Mouse (Mus musculus): ENCODE measurements at regions not wholly inside any gene's neighbourhood (a gene's known extent, or its start where the extent isn't known, plus 50 kb on each side); places are given as distances from the start of the nearest gene placed in this dataset.

DNA sequence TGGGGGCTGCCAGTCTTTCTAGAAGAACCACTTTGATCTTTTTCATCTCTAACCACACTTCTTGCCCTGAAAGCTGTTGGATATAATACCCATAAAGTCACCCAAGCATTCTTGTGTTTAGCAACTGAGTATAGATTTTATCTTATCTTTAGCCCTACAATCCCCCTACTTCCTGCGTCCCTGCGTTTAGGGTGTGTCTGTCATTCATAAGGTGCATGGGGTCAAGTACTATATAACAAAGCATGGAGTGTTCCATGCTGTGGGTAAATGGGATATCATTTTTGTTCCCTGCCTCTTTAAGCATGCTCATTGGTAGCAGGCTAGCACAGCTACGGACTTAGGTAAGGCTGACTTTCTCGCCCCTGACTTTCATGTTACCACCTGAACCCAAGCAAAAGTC is 122.5 kb upstream of the Twist2 start:
- no peak for DNase-seq (ENCODE audit: low spot score in 2 of 2)

DNA sequence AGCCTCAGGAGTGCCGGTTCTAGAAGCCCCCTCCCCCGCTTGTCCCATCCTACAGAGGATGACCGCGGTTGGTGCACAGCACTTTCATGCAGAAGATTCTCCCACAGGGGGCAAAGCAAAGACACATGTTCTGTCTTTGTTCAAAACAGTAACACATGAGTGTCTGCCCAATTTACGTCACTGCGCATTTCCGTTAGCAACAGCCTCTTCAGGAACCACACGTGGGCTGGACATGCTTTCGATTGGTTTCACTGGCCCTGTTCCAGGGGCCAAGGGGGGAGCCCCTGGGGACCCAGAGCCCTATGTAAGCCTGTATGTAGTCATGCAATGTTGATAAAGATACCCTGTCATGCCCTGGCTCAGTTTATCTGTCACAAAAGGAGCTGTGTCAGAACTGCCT is 116.2 kb upstream of the Twist2 start:
- no peak for DNase-seq (ENCODE audit: low spot score in 2 of 2)

DNA sequence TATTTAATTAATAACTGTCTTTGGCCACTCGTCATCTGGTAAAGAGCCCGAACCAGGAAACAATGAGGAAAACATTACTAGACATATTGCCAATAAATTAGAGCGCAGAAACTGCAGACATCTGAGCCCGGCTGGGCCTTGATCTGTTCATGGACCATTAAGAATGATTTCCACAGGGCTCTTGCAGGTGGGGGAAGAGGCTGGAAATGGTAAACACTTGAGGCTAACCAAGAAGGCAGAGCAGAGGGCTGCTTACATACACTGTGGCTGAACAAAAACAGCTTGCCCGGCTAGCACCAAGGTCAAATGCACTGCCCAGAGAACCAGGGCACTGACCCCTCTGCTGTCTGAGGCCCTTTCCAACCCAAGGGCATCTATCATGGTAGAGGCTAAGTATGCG is 115.5 kb upstream of the Twist2 start:
- DNase-seq (ENCODE audit: low spot score in 2 of 2), result no peak

DNA sequence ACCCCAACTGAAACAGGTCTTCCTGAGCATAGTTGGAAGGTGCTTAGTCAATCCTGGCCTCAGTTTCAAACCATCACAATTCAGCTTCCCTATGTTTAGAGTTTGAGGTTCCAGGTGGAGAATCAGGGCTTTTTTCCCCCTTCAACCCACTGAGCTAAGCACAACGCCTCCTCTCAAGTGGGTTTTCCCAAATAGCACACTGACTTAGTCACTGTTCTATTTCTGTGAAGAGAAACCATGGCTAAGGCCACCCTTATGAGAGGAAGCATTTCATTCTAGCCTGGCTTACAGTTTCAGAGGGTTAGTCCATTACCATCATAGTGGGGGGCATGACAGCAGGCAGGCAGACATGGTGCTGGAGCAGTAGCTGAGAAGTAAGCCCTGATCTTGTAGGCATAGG is 109.7 kb upstream of the Twist2 start:
- DNase-seq (ENCODE audit: low spot score in 2 of 2), result no peak

DNA sequence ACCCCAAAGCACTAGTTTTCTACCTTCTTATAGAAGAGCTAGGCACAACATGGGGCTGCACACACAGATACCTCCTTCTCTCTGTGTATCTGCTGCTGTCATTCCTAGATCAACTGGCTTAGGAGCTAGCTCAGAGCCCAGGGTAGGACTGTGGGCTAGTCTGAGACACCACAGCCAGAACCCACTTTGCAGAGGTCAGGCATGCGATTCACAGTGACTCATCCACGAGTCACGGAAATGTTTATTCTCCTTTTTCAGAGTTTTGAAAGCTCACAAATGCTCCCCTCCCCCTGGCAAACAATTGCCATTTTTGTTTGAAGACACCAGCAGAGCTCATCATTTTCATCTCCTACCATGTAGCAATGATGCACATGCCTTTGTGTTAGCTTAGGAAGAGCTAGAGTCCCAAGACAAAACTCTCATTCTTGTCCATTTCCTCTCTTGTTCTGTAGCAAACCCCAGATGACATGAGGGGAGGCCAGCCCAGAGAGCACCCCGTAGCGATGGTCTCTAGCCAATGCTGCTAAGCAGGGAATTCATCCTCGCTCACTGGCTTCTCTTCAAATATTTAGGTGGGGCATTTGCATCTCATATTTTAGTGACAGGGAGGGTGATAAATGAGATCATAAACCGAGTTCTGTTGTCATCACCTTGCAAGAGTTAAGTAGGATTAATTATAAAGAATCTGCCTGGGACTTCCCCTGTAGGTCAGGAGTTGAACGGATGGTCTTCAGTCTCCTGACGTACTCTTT is 108.4 kb upstream of the Twist2 start:
- DNase-seq (ENCODE audit: low spot score in 2 of 2), result no peak

DNA sequence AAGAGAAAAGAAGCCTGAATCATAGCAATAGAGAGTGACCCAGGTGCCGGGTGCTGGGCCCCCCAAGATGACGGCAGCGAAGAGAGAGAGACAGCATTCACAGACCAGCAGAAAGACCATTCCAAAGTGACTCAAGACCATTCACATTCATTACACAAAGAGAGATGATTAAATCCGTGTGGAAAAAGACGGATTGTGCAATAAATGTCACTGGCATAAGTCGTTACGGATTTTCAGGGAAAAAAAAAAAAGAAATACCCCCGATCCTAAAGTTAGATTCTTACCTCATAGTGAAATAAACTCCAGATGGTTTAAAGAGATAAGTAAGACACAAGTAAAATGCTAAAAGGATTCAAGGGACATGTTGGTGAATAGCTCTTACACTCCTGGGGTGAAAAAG is 104.2 kb upstream of the Twist2 start:
- no peak for DNase-seq (ENCODE audit: low spot score in 2 of 2)

DNA sequence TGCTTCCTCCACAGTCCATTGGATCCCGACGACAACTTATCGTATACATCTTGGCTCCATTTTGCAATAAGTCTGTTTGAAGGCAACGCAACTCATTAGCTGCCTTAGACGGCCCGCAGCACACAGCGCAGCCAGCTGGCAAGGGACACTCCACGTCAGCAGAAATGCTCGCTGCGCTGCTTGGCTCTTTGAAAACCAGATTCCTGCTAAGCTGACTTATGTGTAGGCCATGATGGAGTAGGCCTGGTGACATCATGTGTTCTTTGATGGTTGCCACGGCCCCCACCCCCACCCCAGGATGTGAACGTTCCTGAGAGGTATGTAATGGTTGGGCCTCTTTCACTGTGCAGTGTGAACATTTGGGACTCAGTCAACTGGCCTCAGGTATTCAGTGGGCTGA is 99.8 kb upstream of the Twist2 start:
- no peak for DNase-seq (ENCODE audit: low spot score in 2 of 2)

DNA sequence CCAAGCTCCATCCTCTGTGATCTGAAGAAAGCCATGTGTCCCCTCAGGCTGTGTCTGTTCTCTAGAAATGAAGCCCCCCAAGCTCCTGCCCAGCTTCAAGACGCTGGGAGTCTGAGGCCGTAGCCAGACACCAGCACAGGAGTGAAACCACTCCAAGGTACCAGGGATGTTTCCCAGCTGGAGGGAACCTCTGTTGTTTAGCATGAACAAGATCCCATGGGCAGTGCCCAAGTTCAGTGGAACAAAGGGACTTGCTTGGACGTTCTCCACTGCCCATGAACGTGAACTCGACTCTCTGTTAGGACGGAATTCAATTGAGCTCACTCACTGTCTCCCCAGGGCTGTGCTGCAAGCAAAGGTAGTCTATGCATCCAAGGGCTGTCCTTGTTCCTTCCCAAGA is 99.2 kb upstream of the Twist2 start:
- no peak for DNase-seq (ENCODE audit: low spot score in 2 of 2)

DNA sequence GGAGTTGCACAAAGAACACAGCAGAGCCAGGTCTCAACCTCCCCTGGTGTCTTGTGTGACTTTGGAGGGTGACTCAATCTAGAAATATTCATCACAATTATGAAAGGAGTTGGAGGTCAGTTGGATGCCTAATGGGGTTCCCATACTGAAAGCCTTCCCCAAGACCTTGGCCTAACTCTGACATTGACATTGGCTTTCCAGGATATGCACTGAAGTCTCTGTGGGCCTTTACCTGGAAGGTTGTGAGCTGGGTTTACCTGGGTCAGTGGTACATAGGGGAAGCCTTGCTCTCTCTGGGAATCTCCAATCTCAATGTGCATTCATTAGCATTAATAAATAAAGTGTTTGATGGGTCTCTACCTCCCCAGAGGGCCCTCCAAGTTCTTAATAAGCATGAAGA is 98.5 kb upstream of the Twist2 start:
- DNase-seq (ENCODE audit: low spot score in 2 of 2), result no peak

DNA sequence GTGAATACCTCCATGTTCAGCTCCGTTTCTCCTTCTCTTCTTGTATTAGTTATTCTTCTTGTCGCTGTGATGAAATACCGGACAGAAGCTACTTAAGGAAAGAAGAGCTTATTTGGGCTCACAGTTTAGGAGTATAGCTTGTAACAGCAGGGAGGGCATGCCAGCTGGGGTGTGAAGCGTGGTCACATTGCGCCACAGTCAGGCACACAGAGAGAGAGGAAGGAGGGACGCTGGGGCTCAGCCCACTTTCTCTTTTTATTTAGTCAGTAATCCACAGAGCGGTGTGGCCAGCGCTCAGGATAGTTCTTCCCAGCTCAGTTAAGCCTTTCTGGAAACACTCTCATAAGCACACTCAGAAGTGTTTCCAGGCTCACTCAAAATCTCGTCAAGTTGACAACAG is 95.8 kb upstream of the Twist2 start:
- no peak for DNase-seq (ENCODE audit: low spot score in 2 of 2)

DNA sequence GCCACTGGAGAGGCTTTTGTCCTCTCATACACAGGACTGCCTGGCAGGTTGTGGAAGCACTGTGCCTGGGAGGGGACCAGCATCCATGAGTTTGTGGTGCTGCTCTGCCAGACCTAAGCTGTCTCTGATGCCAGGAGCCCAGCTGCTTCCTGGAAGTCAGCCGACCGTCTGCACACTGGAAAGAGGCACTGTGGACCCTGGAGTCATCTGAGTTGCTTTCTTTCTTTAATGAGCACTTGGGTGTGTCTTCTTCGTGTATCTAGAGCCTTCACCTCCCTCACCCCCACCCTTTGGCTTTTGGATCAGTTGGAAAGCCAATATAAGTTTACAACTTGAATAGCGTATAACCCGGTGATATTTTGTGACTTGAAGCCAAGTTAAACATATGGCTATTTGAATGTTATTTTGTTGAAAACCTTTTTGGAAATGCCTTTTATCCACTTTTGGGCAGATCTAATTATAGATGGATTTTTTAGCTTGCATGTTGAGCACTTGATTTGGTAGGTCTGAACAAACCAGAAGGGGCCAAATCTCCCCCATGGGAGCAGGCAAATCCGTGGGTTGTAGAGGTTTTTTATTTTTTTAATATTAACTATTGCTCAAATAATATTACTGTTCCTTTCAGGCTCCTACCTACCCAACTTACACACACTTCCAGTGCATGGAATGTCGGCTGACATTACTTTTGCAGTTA is 92.6 kb upstream of the Twist2 start:
- DNase-seq (ENCODE audit: low spot score in 2 of 2), result no peak

DNA sequence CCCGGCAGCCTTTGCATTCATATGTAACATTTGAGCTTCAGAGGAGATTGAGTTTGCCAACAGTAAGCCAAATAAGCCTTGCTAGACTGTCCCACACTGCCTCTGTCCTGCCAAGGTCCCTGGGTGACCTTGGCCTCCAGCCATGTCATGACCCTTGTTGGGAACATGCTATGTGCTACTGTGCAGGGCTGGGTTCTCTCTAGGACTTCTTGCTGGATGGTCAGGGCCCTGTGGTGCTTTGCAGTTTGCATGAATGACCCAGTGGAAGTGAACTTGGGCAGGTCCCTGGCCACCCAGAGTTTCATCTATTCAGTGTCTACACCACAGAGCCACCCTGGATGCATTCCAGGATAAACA is 92.0 kb upstream of the Twist2 start:
- no peak for DNase-seq (ENCODE audit: low spot score in 2 of 2)

DNA sequence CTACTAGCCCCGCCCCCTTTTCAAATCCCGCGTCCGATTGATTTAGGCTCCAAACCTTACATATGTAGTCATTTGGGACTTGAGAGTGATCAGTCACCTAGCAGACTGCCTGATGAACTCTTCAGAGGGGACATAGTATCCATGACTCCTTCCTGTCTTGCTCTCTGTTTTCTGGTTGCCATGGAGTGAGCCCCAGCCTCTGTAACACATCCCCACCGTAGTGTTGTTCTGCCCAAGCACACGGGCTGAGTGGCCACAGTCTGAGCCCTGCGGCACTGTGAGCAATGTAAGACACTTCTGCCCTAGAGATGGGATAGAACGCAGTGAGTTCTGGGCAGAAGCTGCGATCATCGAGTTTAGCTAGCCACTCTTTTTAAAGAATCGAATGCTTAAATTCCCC is 88.1 kb upstream of the Twist2 start:
- DNase-seq (ENCODE audit: low spot score in 2 of 2), result no peak

DNA sequence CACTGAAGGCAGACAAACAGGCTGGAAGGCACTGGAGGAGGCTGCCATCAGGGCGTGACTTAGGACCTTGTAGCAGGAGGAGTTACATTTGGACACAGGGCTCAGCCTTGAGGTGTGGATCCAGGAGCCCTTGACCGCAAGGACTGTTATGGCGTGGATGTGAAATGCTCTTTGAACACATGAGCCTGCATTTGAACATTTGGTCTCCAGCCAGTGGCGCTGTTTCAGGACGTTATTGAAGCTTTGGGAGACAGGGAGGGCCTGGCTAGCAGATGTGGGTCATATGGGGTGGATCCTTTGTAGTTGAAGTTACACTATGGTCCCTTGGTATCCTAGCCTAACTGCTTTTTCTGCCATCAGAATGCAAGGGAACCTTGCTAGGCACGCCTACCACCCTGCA is 87.0 kb upstream of the Twist2 start:
- no peak for DNase-seq (ENCODE audit: low spot score in 2 of 2)

DNA sequence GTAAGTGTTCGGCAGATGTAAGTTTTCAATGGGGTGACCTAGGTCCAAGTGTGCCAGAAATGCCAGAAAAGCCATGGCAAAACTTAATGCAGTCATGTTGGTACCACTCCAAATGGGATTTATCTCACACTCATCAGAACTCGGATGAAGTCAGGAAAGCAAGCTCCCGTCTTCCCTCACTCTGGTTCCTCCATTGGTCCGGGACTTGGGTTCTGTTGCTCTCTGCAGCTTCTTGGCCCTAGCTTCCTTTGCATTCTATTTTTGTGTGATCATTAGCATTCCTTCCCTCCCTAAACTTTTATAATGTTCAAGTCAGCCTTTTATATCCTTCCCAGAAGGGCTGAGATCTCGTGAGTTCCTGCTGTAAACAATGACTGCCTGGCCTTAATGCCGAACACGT is 85.9 kb upstream of the Twist2 start:
- DNase-seq (ENCODE audit: low spot score in 2 of 2), result no peak

DNA sequence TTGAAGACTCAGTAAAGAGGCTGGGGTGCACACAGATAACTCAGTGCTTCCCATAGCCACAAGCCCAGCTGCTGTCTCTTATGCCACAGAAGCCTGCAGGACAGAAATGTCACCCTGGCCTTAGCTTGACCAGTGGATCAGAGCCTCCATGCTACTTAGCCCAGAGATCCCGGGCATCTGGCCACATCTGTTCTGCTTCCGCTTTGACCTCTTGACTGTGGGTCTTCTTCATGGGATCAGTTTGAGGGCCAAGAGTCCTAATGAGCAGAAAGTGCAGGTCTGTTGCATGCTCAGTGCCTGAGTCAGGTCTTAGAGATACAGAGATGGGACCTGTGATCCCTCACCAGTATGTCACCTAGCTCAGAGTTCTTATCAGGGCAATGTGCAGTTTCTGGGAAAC is 85.5 kb upstream of the Twist2 start:
- DNase-seq (ENCODE audit: low spot score in 2 of 2), result no peak

DNA sequence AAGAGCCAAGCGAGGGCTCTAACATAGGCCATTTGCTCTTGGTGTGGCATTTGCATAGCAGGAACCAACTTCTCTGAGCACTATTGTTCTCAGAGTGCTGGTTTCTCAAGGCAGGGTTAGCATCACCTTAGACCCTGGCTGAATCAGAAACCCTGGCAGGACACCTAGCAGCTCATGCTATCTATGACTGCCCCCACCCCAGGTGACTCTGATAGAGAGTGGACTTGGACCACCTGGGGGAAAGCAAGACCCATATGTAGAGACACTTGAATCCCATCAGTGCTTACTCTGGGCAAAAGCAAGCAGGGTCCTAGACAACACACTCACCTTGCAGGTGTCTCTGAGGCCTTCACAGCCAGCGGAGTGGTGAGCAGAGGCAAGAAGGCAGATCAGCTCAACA is 84.4 kb upstream of the Twist2 start:
- DNase-seq (ENCODE audit: low spot score in 2 of 2), result no peak

DNA sequence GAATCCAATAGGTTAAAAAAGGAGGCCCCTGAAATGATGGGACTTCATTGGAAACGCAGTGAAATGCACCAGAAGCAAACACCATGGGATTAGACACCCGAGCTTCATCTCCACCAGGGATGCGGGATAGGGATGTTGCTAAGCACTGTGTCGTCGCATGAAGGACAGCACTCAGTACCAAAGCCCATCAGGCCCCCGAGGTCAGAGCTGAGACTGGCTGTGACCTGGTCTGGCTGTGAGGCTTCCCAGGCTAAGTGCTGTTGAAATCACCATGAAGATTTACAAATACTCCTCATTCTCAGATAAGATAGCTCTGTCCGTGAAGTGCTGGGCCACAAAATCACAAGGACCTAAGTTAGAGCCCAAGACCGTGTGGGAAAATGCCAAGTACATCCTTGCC is 83.3 kb upstream of the Twist2 start:
- DNase-seq (ENCODE audit: low spot score in 2 of 2), result no peak

DNA sequence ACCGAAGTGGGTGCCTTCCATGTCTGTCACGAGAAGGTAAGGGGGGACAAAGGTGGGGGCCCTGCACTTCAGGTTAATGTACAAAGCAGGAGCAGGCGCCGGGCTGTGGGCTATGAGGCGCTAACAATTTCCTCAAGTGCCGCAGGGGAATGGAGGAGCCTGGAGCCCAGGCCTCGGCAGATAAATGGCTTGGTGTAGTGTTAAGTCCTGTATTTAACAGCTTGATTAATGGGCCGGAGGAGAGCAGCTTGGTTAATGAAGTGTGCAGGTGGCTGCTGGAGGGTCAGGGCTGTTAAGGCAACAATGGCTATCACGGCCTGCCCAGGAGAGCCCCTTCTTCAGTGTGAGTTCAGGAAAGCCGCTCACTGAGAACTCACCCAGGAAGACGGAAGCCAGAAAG is 72.0 kb upstream of the Twist2 start:
- DNase-seq (ENCODE audit: low spot score in 2 of 2), result no peak

DNA sequence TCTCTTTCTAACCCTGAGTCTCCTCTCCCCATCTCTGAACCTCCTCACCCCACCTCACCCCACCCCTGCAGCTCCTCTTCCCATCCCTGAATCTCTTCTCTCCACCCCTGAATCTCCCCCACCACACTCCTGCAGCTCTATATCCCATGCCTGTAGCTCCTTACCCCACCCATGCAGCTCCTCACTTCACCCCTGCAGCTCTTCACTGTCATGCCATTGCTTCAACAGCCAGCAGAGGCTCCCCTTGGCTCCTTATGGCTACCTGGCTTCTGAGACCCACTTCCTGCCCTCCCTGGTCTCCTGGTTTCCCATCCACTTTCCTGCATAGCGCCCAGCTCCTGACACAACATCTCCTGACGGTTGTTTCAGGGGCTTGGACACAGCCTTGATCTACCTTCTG is 71.0 kb upstream of the Twist2 start:
- DNase-seq (ENCODE audit: low spot score in 2 of 2), result no peak

DNA sequence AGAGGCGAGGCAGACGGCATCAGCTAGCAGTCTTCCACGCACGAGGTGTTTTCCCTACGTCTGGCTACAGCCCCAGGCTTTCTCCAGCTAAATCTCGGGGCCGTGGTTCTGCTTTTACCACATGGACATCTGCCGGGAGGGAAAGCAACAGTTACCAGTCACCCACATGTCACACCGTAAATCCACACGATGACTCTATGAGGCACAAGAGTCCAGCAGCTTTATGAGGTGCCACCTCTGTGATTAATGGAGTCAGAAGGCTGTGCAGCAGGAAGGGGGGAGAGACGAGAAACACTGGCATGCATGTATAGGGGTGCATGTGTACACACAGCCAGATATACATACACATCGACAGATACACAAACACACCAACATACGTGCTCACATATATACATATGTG is 69.6 kb upstream of the Twist2 start:
- no peak for DNase-seq (ENCODE audit: low spot score in 2 of 2)

DNA sequence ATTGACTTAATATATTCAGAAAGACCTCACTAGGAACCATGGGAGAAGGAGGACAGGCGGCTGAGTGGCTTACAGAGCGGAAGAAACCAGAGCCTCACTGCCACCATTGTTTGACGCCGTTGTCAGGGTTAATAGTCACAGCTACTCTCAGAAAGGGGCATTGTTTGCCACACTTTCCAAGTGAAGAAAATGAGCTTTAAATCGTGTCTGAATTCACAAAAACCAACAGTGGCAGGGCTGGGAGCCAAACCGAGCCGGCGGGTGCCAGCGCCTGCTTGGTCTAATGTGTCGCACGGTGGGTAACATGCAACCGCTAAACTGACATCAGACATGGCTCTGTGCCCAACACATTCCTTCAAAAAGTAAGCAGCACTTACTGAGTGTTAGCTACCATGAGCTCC is 68.8 kb upstream of the Twist2 start:
- DNase-seq (ENCODE audit: low spot score in 2 of 2), result no peak

DNA sequence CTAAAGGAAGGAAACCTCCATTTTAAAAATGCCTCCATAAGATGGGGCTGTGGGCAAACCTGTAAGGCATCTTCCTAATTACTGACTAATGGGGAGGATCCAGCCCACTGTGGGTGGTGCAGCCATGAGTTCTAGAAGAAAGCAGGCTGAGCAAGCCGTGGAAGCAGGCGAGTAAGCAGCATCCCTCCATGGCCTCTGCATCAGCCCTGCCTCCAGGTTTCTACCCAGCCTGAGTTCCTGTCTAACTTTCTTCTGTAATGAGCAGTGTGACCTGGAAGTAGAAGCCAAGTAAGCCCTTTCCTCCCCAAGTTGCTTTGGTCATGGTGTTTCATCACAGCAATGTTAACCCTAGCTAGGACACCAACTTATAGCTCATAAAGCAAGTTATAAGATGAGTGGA is 66.5 kb upstream of the Twist2 start:
- no peak for DNase-seq (ENCODE audit: low spot score in 2 of 2)

DNA sequence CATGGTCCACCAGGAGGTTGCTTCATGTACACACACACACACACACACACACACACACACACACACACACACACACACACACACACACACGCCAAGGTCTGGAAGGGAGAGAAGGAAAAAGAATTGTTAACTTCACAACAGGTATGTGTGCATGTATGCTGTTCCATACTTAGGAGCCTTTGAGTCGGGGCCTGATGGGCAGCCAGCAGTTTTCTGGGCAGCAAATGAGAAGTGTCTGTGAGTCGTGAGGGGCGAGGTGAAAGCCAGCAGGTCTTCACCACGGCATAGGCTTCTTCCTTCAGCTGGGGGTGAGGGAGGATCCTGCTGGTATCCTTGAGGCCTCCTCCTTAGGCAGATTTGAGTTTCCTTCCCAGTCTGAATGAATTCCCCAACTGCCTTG is 65.8 kb upstream of the Twist2 start:
- no peak for DNase-seq (ENCODE audit: low spot score in 2 of 2)

All from heart, adult 9 months (tissue).